Comparison of ENCODE assay signal across 19 mouse cellular contexts in genomic region chr10:88281699-88282098, GRCm38 (mm10).
"Had no signal": no experiment of that assay in that cellular context is flagged by ENCODE, and none has a peak within 500 bp of the region (broad histone marks: within the 10 kb centered on the region; RNA-seq: fewer than 3 reads in every experiment).

No protein-coding gene starts in this region.

- H3K4me1 ChIP-seq: liver, embryonic 12.5 days; midbrain, embryonic 10.5 days; midbrain, embryonic 12.5 days; neural tube, embryonic 13.5 days; neural tube, embryonic 15.5 days had no signal

- H3K27ac ChIP-seq: liver, embryonic 12.5 days; liver, embryonic 14.5 days; midbrain, embryonic 10.5 days; midbrain, embryonic 12.5 days; neural tube, embryonic 13.5 days; neural tube, embryonic 15.5 days had no signal

- ATAC-seq: liver, embryonic 12.5 days; midbrain, embryonic 16.5 days had no signal

- H3K9me3 ChIP-seq: liver, embryonic 12.5 days; midbrain, embryonic 10.5 days; midbrain, embryonic 12.5 days; neural tube, embryonic 13.5 days; neural tube, embryonic 15.5 days had no signal

- H3K4me2 ChIP-seq: liver, embryonic 12.5 days; midbrain, embryonic 12.5 days; neural tube, embryonic 13.5 days; neural tube, embryonic 15.5 days had no signal

- H3K9ac ChIP-seq: liver, embryonic 12.5 days; liver, embryonic 14.5 days; midbrain, embryonic 12.5 days; neural tube, embryonic 13.5 days; neural tube, embryonic 15.5 days had no signal

- H3K27me3 ChIP-seq: liver, embryonic 12.5 days; midbrain, embryonic 12.5 days; neural tube, embryonic 13.5 days; neural tube, embryonic 15.5 days had no signal

- H3K36me3 ChIP-seq: liver, embryonic 12.5 days; midbrain, embryonic 10.5 days; midbrain, embryonic 12.5 days; neural tube, embryonic 13.5 days; neural tube, embryonic 15.5 days had no signal

- DNase-seq: lung, adult 2 months; lung, postnatal 36 days; midbrain, embryonic 14.5 days; retina, postnatal 1 day; right cerebral cortex, adult 18-20 months; right cerebral cortex, postnatal 25 days; right cerebral cortex, postnatal 4 days; spleen, adult 18-20 months; thymus, adult 18-20 months; thymus, postnatal 14 days; thymus, postnatal 36 days had no signal

- H3K4me3 ChIP-seq: liver, embryonic 12.5 days; midbrain, embryonic 10.5 days; midbrain, embryonic 12.5 days; myocyte; neural tube, embryonic 13.5 days; neural tube, embryonic 15.5 days had no signal
